Mouse (Mus musculus) brown adipose tissue, adult 24 weeks (tissue): ENCODE results near the gene Ascl4. TPM values are rescaled to one million over a fixed set of nuclear protein-coding genes. Genes with fewer than 3 reads are reported as not detected.

Experiments used
- H3K27ac ChIP-seq: fragments of 200-500 bp; replicated peaks from 2 replicates; pipeline ENCODE4 v1.5.1; 2012; ENCODE audit warnings: low read depth, mild to moderate bottlenecking, low read length
- H3K4me1 ChIP-seq: fragments of 200-500 bp; 2 replicates; pipeline ENCODE4 v1.6.1; 2012; ENCODE audit warnings: low read length, mixed read lengths; ENCODE audit not compliant: control insufficient read depth, insufficient read depth, insufficient read length
- H3K4me3 ChIP-seq: fragments of 200-500 bp; 2 replicates; pipeline ENCODE4 v1.5.1; 2012; ENCODE audit warnings: low read depth, mild to moderate bottlenecking, low read length, moderate library complexity; ENCODE audit not compliant: insufficient read depth
- polyA plus RNA-seq: library from polyadenylated mRNA; stranded (reverse); fragments of >200 nt; gene quantifications from 2 replicates; pipeline ENCODE4 v1.2.4, GENCODE M21; 2012; ENCODE audit not compliant: missing spikeins, insufficient read depth, insufficient read length

Ascl4 gene
- polyA plus RNA-seq, 1 experiment, result not detected

DNA sequence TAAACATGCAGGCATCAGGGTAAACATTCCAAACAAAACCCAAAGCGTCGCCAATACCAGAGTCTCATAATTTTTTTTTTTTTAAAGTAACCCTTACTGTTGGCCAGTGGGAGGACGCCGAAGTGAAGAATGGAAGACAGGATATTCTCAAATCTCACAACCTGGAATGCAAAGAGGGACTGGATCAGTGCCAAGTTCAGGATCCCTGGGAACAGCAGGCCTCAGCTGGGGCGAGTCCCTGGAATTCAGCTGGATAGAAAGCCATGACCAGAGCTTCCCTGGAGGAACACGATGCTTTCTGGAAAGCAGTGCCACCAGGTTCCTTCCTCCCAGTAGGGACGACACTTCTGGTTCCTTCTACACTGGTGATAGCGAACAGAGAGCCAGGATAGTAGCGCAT lies 35.4 kb downstream of the Ascl4 start:
- H3K27ac ChIP-seq, result no peak overlapping the region
- no peak overlapping the region for H3K4me3 ChIP-seq
- H3K4me1 ChIP-seq, result no peaks in the 10 kb centered on the region

GRCm38 (mm10) chr10:85964316-85964715 lies 36.8 kb downstream of the Ascl4 start:
- no peak overlapping the region for H3K4me3 ChIP-seq
- H3K27ac ChIP-seq, result no peak overlapping the region
- no peaks in the 10 kb centered on the region for H3K4me1 ChIP-seq

- Histone ChIP-seq H3K27ac (no peak overlapping the region), H3K4me1 (no peaks in the 10 kb centered on the region), H3K4me3 (no peak overlapping the region)
Observed at GRCm38 (mm10) chr10:85966476-85966875, 39.0 kb downstream of the Ascl4 start.

DNA sequence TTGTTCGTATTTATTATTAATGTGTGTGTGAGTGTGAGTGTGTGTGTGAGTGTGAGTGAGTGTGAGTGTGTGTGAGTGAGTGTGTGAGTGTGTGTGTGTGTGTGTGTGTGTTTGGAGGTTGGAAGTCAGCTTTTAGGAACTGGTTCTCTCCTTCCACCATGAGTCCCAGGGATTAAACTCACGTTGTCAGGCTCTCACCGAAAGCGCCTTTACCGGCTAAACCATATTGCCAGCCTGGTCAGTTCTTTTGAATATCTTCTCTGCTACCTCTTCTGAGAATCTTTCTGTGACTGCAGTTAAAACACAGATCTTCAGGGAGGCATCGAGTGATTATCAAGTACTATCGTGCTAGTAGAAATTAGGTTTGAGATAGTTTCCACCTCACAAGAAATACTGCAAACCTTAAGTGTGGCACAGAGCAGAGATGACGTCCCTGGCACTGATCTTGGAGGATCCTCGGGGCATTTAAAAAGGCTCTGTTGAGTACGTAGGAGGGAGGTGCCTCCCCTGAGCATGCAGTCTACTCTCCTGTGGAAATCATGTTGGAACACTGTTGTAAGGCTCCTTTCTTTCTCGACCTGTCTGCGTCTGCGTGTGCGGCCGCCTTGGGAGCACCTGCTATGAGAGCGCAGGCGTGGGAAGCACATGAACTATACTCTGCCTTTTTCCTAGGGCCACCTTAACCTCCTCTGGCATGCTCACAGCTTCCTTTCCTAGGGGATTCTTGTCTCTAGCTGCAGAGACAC lies 40.1 kb downstream of the Ascl4 start:
- no peaks in the 10 kb centered on the region for H3K4me1 ChIP-seq
- no peak overlapping the region for H3K4me3 ChIP-seq
- H3K27ac ChIP-seq, result no peak overlapping the region

DNA sequence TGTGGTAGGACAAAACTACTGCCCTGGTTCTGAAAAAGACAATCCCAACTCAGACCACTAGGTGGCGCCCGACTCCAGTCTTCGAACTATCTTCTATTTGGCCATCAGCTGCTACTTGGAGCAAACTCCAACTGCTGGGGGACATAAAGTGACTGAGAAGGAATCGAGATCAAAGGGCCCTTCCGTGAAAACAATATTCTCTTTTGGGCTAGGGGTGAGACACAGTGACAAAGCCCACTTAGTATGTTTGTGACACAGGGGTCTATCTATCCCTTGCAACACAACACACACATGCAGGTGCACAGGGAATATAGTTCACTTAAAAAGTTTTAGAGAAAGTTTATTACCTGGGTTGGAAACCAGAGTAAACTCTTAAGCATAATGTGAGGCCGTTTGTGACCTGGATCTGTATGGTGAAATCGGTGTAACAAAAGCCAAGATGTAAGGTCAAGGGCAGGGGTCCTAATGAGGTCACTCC lies 40.7 kb downstream of the Ascl4 start:
- Histone ChIP-seq H3K27ac (no peak overlapping the region), H3K4me1 (no peaks in the 10 kb centered on the region), H3K4me3 (no peak overlapping the region)

- Histone ChIP-seq H3K27ac (no peak overlapping the region), H3K4me1 (no peaks in the 10 kb centered on the region), H3K4me3 (no peak overlapping the region)
Observed at GRCm38 (mm10) chr10:85968731-85969130, 41.2 kb downstream of the Ascl4 start.

- H3K4me1 ChIP-seq, result no peaks in the 10 kb centered on the region
- H3K27ac ChIP-seq, result no peak overlapping the region
- H3K4me3 ChIP-seq, result no peak overlapping the region
Observed at GRCm38 (mm10) chr10:85969894-85970620, 42.6 kb downstream of the Ascl4 start.

DNA sequence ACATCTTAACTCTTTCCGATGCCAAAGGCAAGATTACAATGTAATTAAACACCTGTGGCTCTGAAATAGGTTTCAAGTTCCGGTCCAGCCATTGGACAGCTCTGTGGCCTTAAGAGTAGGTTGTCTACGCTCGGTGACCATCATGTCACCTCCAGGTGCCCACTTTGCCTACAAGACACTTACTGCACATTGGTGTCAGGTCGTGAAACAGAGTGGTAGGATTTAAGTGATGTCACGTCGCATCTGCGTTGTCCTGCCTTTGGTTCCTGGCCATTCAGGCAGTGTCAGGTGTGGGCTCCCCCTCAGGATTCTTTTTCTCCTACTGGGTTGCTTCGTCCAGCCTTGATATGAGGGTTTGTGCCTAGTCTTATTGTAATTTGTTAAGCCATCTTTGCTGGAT lies 44.3 kb downstream of the Ascl4 start:
- Histone ChIP-seq H3K27ac (no peak overlapping the region), H3K4me1 (no peaks in the 10 kb centered on the region), H3K4me3 (no peak overlapping the region)

DNA sequence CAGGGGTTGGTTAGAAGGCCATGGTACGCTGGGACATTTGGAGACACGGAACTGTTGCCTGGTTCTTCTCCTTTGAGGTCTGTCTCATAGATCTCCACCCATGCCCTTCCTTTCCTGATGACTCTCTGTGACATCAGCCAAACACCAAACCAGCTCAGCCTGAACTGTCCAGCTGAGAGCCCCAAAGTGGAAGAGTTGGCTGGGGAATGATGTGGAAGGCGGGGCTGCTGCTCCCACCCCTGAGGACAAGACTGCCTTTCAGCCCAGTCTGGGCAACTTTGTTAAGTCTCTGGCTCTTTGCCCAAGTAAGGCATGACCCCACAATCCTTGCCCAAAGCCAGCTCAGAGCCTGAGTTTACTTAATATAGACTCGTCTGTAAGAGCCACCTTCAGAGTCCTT lies 45.4 kb downstream of the Ascl4 start:
- no peaks in the 10 kb centered on the region for H3K4me1 ChIP-seq
- no peak overlapping the region for H3K4me3 ChIP-seq
- H3K27ac ChIP-seq, result no peak overlapping the region

- no peak overlapping the region for H3K27ac ChIP-seq
- no peaks in the 10 kb centered on the region for H3K4me1 ChIP-seq
- no peak overlapping the region for H3K4me3 ChIP-seq
Observed at GRCm38 (mm10) chr10:85989412-85990115, 62.1 kb downstream of the Ascl4 start.

- no peak overlapping the region for H3K27ac ChIP-seq
- H3K4me3 ChIP-seq, result no peak overlapping the region
- no peaks in the 10 kb centered on the region for H3K4me1 ChIP-seq
Observed at GRCm38 (mm10) chr10:85992412-85992811, 64.9 kb downstream of the Ascl4 start.

GRCm38 (mm10) chr10:85993836-85994235 lies 66.4 kb downstream of the Ascl4 start:
- no peaks in the 10 kb centered on the region for H3K4me1 ChIP-seq
- H3K4me3 ChIP-seq, result no peak overlapping the region
- H3K27ac ChIP-seq, result no peak overlapping the region

DNA sequence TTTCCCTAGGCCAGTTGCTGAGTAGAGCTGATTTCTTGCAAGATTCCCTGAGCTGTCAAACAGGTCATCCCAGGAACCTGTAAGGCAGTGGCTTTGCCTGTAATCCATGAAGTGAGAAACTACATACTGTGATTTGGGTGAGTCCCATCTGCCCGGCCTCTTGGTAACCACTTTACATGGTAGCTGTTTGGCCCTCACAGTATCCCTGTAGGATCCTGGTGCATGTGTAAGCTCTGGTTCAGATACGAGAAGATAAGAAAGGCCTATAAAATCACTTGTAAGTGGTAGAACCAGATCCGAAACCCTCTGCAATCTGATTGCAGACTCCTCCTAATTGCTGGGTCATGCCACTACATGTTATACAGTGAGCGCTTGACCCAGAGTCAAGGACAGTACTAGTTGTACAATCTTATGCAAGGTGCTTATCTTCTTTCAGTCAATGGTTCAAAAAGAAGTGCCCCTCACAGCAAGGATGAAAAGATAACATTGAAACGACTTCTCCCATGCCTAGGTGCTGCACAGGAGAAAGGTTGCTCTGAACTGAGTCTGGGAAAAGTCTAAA lies 67.1 kb downstream of the Ascl4 start:
- Histone ChIP-seq H3K4me3 (no peak overlapping the region), H3K27ac (no peak overlapping the region), H3K4me1 (no peaks in the 10 kb centered on the region)
